Mouse (Mus musculus): Measurements from ENCODE around the gene Gm13889. TPM values are rescaled to one million over a fixed set of nuclear protein-coding genes. Genes with fewer than 3 reads are reported as not detected.

Gene Gm13889
- total RNA-seq, 2 experiments from 2014 or later, result 8.4 to 9.7 TPM

Other genes starting within 250 kb of the Gm13889 start
- 10 to 100 TPM; 40.4 to 44.1 TPM for gene Ext2, start 134.6 kb downstream of the Gm13889 start, total RNA-seq (2021)
- 1 to 10 TPM; 4.0 to 6.2 TPM for gene Accs, start 107.3 kb downstream of the Gm13889 start, total RNA-seq (2021)
- gene Accsl, start 88.0 kb downstream of the Gm13889 start, total RNA-seq (2021), result not detected
- gene Gm27027, start 39.2 kb upstream of the Gm13889 start, total RNA-seq (2021), result not detected
- gene Alkbh3, start 53.6 kb upstream of the Gm13889 start, total RNA-seq (2021), result 10 to 100 TPM; 54.1 to 56.6 TPM
- 10 to 100 TPM; 18.4 to 19.2 TPM for gene Hsd17b12, start 200.8 kb upstream of the Gm13889 start, total RNA-seq (2021)